ENCODE assay signal across 19 mouse cellular contexts in genomic region chr13:101473349-101473748, GRCm38 (mm10).
DNase-seq lines count a peak whose midpoint lies in the region; ATAC-seq lines count a peak whose summit lies in the region.
"Had no signal": no experiment of that assay in that cellular context is flagged by ENCODE, and none has a peak within 500 bp of the region (broad histone marks: within the 10 kb centered on the region; RNA-seq: fewer than 3 reads in every experiment).

No protein-coding gene starts in this region.

- no peak for DNase-seq in frontal cortex, adult 2 months (ENCODE audit: extremely low spot score in 1 of 2, low spot score in 1 of 2)
- DNase-seq in brain, adult 2 months (ENCODE audit: low read depth, low spot score): peak; percentile 62
- DNase-seq in adrenal gland, adult 18-20 months (ENCODE audit: low spot score in 2 of 2): no peak
- DNase-seq: adrenal gland, adult 2 months; adrenal gland, adult 8-10 months; adrenal gland, postnatal 10 days; adrenal gland, postnatal 14 days; adrenal gland, postnatal 25 days; adrenal gland, postnatal 36 days; B cell, adult 2 months; cerebellum, adult 11 months; cerebellum, adult 11-12 months; cerebellum, adult 18-20 months; cerebellum, adult 2 months; cerebellum, adult 8-10 months had no signal

- peak; percentile 91 for ATAC-seq in frontal cortex, adult (ENCODE audit: low TSS enrichment)
- ATAC-seq: activated CD4-positive, CD25-positive, alpha-beta regulatory T cell, adult 4 months; CD4-positive, CD25-positive, alpha-beta regulatory T cell, adult 4 months; Patski had no signal
